Mouse (Mus musculus) midbrain, embryonic 10.5 days (tissue): ENCODE measurements around the gene Bcl7a. TPM values are rescaled to one million over a fixed set of nuclear protein-coding genes. Genes with fewer than 3 reads are reported as not detected.

Experiments
- DNase-seq: peaks from one replicate; pipeline ENCODE4 v3.0.0-alpha.2; 2017; ENCODE audit warnings: low spot score
- H3K27ac ChIP-seq: fragments of 300-500 bp; sonication (generic); replicated peaks from 2 replicates; pipeline ENCODE4 v1.5.1; 2016; ENCODE audit warnings: mild to moderate bottlenecking
- H3K27me3 ChIP-seq: fragments of 300-500 bp; sonication (generic); 2 replicates; pipeline ENCODE4 v1.6.1; 2016; ENCODE audit warnings: low read depth, mild to moderate bottlenecking; ENCODE audit not compliant: poor library complexity, severe bottlenecking
- H3K36me3 ChIP-seq: fragments of 300-500 bp; sonication (generic); 2 replicates; pipeline ENCODE4 v1.6.1; 2016; ENCODE audit warnings: mild to moderate bottlenecking, moderate library complexity
- H3K4me1 ChIP-seq: fragments of 300-500 bp; sonication (generic); 2 replicates; pipeline ENCODE4 v1.6.1; 2016
- H3K4me3 ChIP-seq: fragments of 300-500 bp; sonication (generic); 2 replicates; pipeline ENCODE4 v1.5.1; 2016; ENCODE audit warnings: mild to moderate bottlenecking, moderate library complexity
- H3K9me3 ChIP-seq: fragments of 300-500 bp; sonication (generic); replicated peaks from 2 replicates; pipeline ENCODE4 v1.6.1; 2016; ENCODE audit warnings: mild to moderate bottlenecking
- WGBS: fragments of 180-500 bp; shearing (Covaris S2); methylation state at CpG from one replicate; pipeline ENCODE4 v1.1.7; 2016; 5-methylcytosine and 5-hydroxymethylcytosine counted together
- polyA plus RNA-seq: library from polyadenylated mRNA; unstranded; fragments of >200 nt; fragmentation: Nextera tagmentation; extraction: Ambion mirVana; gene quantifications from 2 replicates; pipeline ENCODE4 v1.2.1, GENCODE M21; 2016

The Bcl7a gene
- polyA plus RNA-seq, 1 experiment from 2014 or later: 35.3 TPM

DNA sequence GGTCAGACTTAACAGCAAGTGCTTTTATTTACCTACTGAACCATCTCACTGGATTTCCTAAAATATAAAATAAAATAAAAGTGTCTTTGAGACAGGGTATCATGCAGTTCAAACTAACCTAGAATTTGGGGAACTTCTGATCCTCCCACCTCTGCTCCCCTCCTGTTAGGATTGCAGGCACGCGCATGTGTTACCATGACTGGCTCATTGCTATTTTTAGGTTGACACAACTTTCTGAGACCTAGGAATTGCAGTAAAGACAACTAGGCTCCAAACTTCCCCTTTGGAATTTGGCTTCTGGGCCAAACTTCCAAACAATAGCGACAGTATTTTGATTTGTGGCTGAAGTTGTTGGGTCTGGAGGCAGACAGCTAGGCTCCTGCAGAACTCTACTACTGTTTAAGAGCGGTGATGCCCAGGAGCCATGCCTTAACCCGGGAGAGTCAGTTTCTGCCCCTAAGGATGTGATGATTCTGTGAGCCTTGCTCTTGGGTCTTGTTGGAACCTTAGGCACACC lies 50.2 kb downstream of the Bcl7a start:
- Histone ChIP-seq H3K4me1 (peaks cover 69% of the 10 kb centered on the region), H3K9me3 (no peaks in the 10 kb centered on the region), H3K36me3 (no peaks in the 10 kb centered on the region), H3K4me3 (peak overlapping the region; percentile 89), H3K27ac (peak overlapping the region; percentile 88), H3K27me3 (0 out of 2 replicates have a peak, but pooled peaks cover 4% of the 10 kb centered on the region)
- WGBS: 28% methylated on average over 5 of the region's 5 CpGs
- no peak for DNase-seq

DNA sequence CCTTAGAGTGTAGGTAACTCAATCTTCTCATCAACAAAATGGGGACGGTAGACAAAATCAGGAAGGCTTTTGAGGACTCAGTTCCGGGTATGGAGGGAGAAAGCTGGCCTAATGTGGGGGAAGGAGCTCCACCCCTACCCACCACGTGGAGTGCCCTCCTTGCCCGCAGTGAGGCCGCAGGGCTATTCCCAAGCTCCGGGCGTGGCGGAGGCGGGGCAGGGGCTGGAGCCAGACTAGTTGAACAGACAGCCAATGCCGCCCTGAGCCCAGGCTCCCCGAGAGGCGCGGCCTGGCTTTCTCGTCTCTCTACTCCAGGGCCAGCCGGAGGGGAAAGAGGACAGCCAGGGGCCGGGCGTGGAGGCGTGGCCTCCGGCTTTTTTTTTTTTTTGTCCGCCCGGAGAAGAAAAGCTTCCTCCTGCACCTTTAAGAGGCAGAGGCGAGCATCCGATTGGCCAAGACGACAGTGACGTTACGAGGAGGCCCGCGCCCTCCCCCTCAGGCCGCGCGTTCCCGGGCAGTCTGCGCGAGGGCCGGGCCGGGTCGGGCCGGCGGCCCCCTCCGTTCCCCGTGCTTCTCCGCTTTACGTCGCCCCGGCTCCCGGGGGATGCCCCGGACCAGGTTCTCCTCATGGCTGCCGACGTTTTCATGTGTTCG lies 50.8 kb downstream of the Bcl7a start, which contains the start of gene Mlxip:
Mlxip (plus strand) TSS at position 496 of the 654 bp plus-strand sequence.
- under 1% methylated on average over 50 of the region's 50 CpGs for WGBS
- Histone ChIP-seq H3K36me3 (no peaks in the 10 kb centered on the region), H3K9me3 (no peaks in the 10 kb centered on the region), H3K4me3 (peak within 1 kb of the TSS; percentile 89), H3K4me1 (peaks cover 65% of the 10 kb centered on the region), H3K27me3 (0 out of 2 replicates have a peak, but pooled peaks cover 4% of the 10 kb centered on the region), H3K27ac (peak within 1 kb of the TSS; percentile 88)
- DNase-seq: peak; percentile 96

DNA sequence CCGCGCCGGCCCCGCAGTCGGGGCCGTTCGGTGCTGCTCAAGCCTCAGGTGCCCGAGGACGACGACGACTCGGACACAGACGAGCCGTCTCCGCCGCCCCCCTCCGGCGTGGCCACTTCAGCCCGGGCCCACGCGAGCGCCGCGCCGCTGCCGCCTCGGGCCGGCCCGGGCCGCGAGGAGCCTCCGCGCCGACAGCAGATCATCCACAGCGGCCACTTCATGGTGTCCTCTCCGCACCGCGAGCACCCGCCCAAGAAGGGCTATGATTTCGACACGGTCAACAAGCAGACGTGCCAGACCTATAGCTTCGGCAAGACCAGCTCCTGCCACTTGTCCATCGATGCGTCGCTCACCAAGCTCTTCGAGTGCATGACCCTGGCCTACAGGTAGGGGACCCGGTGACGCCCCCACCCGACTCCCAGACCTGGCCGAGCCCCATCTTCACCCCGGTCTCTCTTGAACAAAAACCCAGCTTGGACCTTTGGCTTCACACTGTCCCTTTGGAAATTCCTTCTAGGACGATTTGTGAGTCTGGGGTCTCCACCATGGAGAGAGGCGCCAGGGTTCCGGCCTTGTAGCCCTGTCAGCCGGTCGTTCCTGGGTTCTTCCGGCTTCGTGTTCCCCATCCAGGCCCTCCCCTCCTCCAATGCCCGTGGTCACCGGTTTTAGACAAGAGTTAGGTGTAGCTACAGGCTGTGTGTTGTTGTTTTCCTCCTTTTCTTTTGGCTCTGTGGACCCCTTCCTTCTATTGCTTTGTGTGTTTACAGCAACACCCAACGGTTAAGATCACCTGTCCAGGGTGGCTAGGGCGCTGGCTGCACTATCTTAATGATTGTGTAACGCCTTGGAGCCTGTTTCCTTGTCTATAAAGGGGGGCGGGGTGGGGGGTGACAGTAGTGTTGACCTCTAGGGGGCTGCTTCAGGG lies 51.6 kb downstream of the Bcl7a start:
- Histone ChIP-seq H3K4me3 (peak overlapping the region; percentile 89), H3K27ac (peak overlapping the region; percentile 88), H3K9me3 (no peaks in the 10 kb centered on the region), H3K36me3 (no peaks in the 10 kb centered on the region), H3K4me1 (peaks cover 58% of the 10 kb centered on the region), H3K27me3 (0 out of 2 replicates have a peak, but pooled peaks cover 4% of the 10 kb centered on the region)
- no peak for DNase-seq
- under 1% methylated on average over 64 of the region's 65 CpGs for WGBS

DNA sequence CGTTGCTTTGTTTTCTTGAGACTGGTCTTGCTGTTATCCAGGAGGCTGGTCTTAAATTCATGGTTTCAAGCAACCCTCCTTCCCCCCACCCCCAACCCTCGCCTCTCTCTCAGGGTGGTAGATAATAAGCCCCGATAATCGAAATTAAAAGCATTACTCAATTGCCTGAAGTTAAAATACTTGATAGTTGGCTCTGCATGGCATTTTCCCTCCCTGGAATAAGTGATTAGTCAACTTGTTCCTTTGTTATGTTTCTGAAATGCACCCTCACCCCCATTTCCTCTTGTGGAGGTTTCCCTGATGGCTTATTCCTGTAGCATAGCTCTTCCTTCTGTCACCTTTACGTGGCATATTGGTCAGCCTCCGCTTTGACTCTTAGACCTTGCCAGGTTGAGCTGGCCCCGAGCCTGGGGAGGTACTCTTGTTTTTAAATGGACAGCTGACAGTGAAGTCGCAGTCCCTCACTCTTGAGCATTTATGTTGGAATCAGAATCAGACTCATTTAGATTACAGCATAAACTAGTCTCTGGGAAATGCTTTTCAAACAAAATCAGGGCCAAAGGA lies 53.3 kb downstream of the Bcl7a start:
- H3K4me3 ChIP-seq: peak overlapping the region; percentile 89; the same call in 1 of the 2 replicates
- no peaks in the 10 kb centered on the region for H3K9me3 ChIP-seq
- no peaks in the 10 kb centered on the region for H3K27me3 ChIP-seq
- no peaks in the 10 kb centered on the region for H3K36me3 ChIP-seq
- peaks cover 44% of the 10 kb centered on the region for H3K4me1 ChIP-seq
- 80% methylated on average over 8 of the region's 8 CpGs for WGBS
- H3K27ac ChIP-seq: no peak overlapping the region
- DNase-seq: no peak

DNA sequence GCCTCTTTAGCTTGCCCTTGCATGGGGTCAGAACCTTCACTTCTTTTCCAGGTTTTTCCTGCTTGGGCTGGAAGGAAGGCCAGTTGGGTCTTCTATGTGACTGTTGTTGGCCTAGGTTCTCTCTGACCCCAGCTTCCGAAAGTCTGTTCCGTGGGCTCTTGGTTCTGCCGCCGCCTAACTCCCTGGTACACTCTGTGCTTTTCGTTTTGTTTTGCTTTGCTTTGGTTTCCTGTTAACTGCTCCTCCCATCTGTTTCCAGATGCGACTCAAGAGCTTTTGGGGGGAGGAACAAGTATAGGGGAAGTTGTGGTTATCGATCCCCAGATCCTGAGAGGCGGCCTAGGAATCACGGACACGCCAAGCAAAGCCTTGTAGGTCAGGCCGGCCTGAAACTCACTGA lies 54.2 kb downstream of the Bcl7a start:
- H3K27ac ChIP-seq: no peak overlapping the region
- H3K4me3 ChIP-seq: peak overlapping the region; percentile 5; the same call in 1 of the 2 replicates
- WGBS: 83% methylated on average over 11 of the region's 11 CpGs
- no peaks in the 10 kb centered on the region for H3K9me3 ChIP-seq
- DNase-seq: no peak
- H3K4me1 ChIP-seq: peaks cover 44% of the 10 kb centered on the region
- no peaks in the 10 kb centered on the region for H3K27me3 ChIP-seq
- no peaks in the 10 kb centered on the region for H3K36me3 ChIP-seq

DNA sequence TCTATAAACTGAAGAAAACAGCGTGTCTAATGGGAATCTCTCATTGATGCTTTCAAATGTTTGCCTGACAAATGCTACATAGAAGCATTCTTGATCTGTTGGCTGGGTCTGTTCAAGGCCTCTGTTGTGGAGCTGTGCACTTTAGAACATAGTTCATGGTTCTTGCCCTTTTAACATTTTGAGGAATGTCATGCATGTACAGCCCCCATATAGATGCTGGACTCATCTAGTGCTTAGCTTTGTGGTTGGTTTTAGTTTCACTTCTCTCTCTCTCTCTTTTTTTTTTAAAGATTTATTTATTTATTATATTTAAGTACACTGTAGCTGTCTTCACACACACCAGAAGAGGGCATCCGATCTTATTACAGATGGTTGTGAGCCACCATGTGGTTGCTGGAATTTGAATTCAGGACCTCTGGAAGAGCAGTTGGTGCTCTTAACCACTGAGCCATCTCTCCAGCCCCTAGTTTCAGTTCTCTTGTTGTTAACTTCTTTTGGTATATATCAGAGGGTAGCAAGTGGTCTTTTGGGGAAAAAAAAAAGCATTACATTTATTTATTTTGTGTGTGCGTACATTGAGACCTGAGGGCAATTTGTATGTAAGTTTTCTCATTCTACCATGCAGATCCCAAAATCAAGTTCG lies 55.3 kb downstream of the Bcl7a start:
- H3K36me3 ChIP-seq: no peaks in the 10 kb centered on the region
- peaks cover 38% of the 10 kb centered on the region for H3K4me1 ChIP-seq
- H3K4me3 ChIP-seq: no peak overlapping the region
- no peaks in the 10 kb centered on the region for H3K27me3 ChIP-seq
- no peak overlapping the region for H3K27ac ChIP-seq
- 90% methylated on average over 4 of the region's 4 CpGs for WGBS
- no peak for DNase-seq
- H3K9me3 ChIP-seq: no peaks in the 10 kb centered on the region

DNA sequence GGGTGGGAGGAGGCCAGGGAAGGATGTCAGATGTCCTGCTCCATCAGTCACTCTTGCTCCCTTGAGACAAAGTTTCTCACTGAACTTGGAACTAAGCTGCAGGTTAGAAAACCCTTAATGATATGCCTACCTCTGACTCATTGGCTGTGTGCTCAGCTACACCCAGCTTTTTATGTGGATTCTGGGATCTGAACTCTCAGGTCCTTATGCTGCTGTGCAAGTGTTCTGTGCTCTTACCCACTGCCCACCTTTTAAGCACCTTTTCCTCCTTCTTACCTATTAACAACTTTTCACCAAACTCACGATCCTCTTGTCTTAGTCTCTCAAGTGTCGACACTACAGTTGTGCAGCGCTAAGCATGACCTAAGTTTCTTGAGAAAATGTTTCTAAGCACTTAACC lies 60.8 kb downstream of the Bcl7a start:
- Histone ChIP-seq H3K27me3 (no peaks in the 10 kb centered on the region), H3K9me3 (no peaks in the 10 kb centered on the region), H3K4me3 (no peak overlapping the region), H3K27ac (no peak overlapping the region), H3K36me3 (peaks cover 3% of the 10 kb centered on the region; the same call in 1 of the 2 replicates), H3K4me1 (peaks cover 10% of the 10 kb centered on the region)
- 97% methylated on average over 3 of the region's 3 CpGs for WGBS
- DNase-seq: no peak

DNA sequence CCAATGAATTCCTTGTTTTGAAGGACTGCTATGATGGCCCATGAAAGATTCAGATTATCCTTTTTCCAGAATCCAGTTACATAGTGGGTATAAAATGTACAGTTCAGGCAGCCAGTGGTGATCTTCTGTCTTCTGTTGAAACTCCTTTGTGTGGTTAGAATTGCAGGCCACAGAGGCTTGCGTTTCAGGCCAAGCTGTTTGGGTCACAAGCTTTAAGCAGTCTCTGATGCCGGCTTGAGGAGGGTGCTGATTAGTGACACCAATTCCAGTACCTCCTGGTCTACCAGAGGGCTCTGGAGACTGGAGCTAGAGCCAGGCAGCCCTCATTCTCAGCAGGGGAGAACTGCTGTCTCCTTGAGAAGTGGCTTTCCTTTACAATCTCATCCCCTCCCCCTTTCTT lies 63.3 kb downstream of the Bcl7a start:
- Histone ChIP-seq H3K4me1 (peaks cover 10% of the 10 kb centered on the region), H3K27ac (no peak overlapping the region), H3K9me3 (no peaks in the 10 kb centered on the region; the same call in 1 of the 2 replicates), H3K4me3 (no peak overlapping the region), H3K27me3 (no peaks in the 10 kb centered on the region), H3K36me3 (peaks cover 19% of the 10 kb centered on the region)
- no peak for DNase-seq
- WGBS: 62% methylated on average over 2 of the region's 2 CpGs

DNA sequence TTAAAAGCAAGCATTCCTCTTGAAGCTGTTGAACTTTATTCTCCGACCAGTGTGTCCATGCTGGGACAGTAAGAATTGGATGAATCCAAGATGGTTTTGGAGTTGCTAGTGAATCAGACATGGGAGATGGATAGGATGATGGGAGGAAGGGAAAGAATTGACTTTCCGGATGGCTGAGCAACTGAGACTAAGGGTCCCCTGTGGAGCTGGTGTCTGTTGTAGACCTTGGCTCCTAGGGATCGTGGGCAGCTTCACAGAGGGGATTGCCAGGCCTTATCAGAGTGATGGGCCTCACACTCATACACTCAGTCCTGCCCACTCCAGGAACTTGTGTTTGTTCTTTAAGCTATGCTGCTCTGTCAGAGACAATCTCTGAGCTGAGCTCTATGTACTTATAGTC lies 64.5 kb downstream of the Bcl7a start:
- WGBS: 56% methylated on average over 3 of the region's 3 CpGs
- Histone ChIP-seq H3K36me3 (peaks cover 19% of the 10 kb centered on the region), H3K27ac (no peak overlapping the region), H3K4me1 (peaks cover 10% of the 10 kb centered on the region), H3K27me3 (no peaks in the 10 kb centered on the region), H3K4me3 (no peak overlapping the region), H3K9me3 (no peaks in the 10 kb centered on the region; the same call in 1 of the 2 replicates)
- DNase-seq: no peak

DNA sequence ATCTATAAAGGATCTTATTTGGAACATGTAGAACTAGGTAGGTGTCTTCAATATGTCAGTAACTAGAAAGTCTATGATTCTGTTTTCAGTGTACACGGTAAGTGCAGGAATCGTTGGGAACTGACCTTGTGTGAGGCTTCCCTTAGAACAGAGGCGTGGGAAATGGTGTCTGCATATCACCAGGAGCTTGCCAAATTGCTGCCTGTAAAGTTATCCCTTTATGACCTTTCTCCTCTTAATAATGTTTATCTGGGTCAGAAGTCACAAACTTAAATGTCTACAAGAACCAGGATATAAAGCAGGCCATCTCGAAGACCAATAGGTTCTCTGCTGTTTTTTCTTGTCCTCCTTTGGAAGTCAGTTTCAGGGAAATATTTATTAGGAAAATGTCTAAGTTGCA lies 68.6 kb downstream of the Bcl7a start:
- Histone ChIP-seq H3K4me3 (no peak overlapping the region), H3K36me3 (peaks cover 19% of the 10 kb centered on the region), H3K27me3 (no peaks in the 10 kb centered on the region), H3K4me1 (peaks cover 27% of the 10 kb centered on the region), H3K27ac (no peak overlapping the region), H3K9me3 (no peaks in the 10 kb centered on the region; the same call in 1 of the 2 replicates)
- DNase-seq: no peak
- 93% methylated on average over 4 of the region's 4 CpGs for WGBS

DNA sequence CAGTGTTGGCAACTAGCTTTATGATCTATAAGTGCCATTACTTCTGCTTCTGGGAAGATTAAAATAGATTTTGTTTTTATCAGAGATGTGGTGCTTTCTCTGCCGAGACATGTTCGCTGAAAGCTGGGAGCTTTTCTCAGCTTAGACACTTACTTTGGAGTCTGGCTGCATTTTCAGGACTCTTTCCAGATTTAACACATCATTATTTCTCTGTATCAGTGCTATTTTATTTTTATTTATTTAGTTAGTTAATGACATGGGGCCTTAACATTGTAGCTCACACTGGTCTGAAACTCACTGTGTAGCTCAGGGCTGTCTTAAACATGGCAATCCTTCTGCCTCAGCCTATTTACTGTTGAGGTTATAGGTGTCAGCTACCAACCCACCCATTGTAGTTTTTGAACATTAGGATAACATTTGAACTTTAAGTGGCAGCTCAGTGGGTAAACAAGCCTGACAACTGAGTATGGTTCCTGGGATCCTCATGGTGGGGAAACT lies 70.3 kb downstream of the Bcl7a start:
- Histone ChIP-seq H3K9me3 (no peaks in the 10 kb centered on the region; the same call in 1 of the 2 replicates), H3K27me3 (no peaks in the 10 kb centered on the region), H3K4me3 (no peak overlapping the region), H3K36me3 (peaks cover 19% of the 10 kb centered on the region), H3K27ac (no peak overlapping the region), H3K4me1 (peaks cover 20% of the 10 kb centered on the region)
- WGBS: 90% methylated on average over 2 of the region's 2 CpGs
- no peak for DNase-seq

DNA sequence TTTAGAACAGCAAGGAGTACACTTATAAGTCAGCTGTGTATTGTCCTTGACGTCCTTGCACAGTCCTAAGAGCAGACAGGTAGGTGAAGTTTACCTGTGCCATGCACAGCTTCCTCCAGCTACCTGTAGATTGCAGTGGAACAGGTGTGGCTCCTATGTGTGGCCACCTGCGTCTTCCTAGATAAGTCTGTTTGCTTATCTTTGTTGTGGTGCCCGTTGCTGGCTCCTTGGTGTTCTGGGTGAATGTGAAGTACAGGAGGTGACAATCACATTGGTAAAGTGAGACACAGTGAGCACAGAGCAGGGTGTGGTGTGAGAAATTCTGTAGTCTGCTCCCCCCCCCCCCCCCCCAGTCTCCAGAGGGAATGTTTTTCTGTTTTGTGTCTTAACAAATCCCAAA lies 72.5 kb downstream of the Bcl7a start:
- Histone ChIP-seq H3K27me3 (no peaks in the 10 kb centered on the region), H3K36me3 (0 out of 2 replicates have a peak, but pooled peaks cover under 1% of the 10 kb centered on the region), H3K9me3 (no peaks in the 10 kb centered on the region), H3K27ac (no peak overlapping the region), H3K4me1 (peaks cover 26% of the 10 kb centered on the region), H3K4me3 (no peak overlapping the region)
- 88% methylated on average over 3 of the region's 3 CpGs for WGBS
- DNase-seq: no peak
